Mouse (Mus musculus) lung, embryonic 16.5 days (tissue): ENCODE measurements at regions not wholly inside any gene's neighbourhood (a gene's known extent, or its start where the extent isn't known, plus 50 kb on each side); places are given as distances from the start of the nearest gene placed in this dataset.
A peak's percentile ranks its signal among the peaks of the same experiment; 100 is the strongest.
"Not testable (repeated sequence)": the region's sequence is repeated elsewhere in the genome, so short reads cannot be mapped to it uniquely, and the experiment has no call there.

ENCODE experiments used
- ATAC-seq: fragments of 200-750 bp; cut with Nextera tagmentation; 2 replicates; pipeline ENCODE4 v1.8.0; 2017; ENCODE audit warnings: low read depth, mild to moderate bottlenecking, moderate library complexity
- H3K27ac ChIP-seq: fragments of 300-500 bp; sonication (generic); 2 replicates; pipeline ENCODE4 v1.5.1; 2014; ENCODE audit warnings: mild to moderate bottlenecking, control low read depth, low read length
- H3K27me3 ChIP-seq: fragments of 300-500 bp; sonication (generic); 2 replicates; pipeline ENCODE4 v1.6.1; 2014; ENCODE audit warnings: low read depth, low read length, mixed read lengths; ENCODE audit not compliant: control insufficient read depth, insufficient read depth
- H3K36me3 ChIP-seq: fragments of 300-500 bp; sonication (generic); 2 replicates; pipeline ENCODE4 v1.6.1; 2014; ENCODE audit warnings: low read length; ENCODE audit not compliant: control insufficient read depth, insufficient read depth
- H3K4me1 ChIP-seq: fragments of 300-500 bp; sonication (generic); replicated peaks from 2 replicates; pipeline ENCODE4 v1.6.1; 2014; ENCODE audit warnings: low read length, mixed read lengths; ENCODE audit not compliant: control insufficient read depth, insufficient read depth
- H3K4me2 ChIP-seq: fragments of 300-500 bp; sonication (generic); 2 replicates; pipeline ENCODE4 v1.6.1; 2014; ENCODE audit warnings: low read depth, low read length, control low read depth
- H3K4me3 ChIP-seq: fragments of 300-500 bp; sonication (generic); 2 replicates; pipeline ENCODE4 v1.5.1; 2014; ENCODE audit warnings: mild to moderate bottlenecking, low read length, control low read depth
- H3K9ac ChIP-seq: fragments of 300-500 bp; sonication (generic); 2 replicates; pipeline ENCODE4 v1.6.1; 2014; ENCODE audit warnings: low read length, control low read depth
- H3K9me3 ChIP-seq: fragments of 300-500 bp; sonication (generic); 2 replicates; pipeline ENCODE4 v1.6.1; 2016; ENCODE audit warnings: low read length; ENCODE audit not compliant: control insufficient read depth
- WGBS: fragments of 180-500 bp; shearing (Covaris S2); extraction: QIAGEN DNeasy Blood & Tissue Kit; methylation state at CpG from one replicate; pipeline ENCODE4 v1.1.7; 2014; 5-methylcytosine and 5-hydroxymethylcytosine counted together

GRCm38 (mm10) chr3:9100761-9101160 lies 509.1 kb downstream of the Zfp704 start:
- peak; percentile 76 for ATAC-seq
- H3K27ac ChIP-seq: peak overlapping the region; percentile 53
- 57% methylated on average over 8 of the region's 8 CpGs for WGBS

GRCm38 (mm10) chr3:9098441-9098840 lies 511.4 kb downstream of the Zfp704 start:
- no peak overlapping the region for H3K27ac ChIP-seq
- H3K4me1 ChIP-seq: 0 out of 2 replicates have a peak, but pooled peaks cover 2% of the 10 kb centered on the region
- no peaks in the 10 kb centered on the region for H3K9me3 ChIP-seq
- no peaks in the 10 kb centered on the region for H3K27me3 ChIP-seq
- H3K4me3 ChIP-seq: no peak overlapping the region
- H3K9ac ChIP-seq: no peak overlapping the region
- WGBS: 77% methylated on average over 10 of the region's 10 CpGs
- ATAC-seq: no peak
- no peaks in the 10 kb centered on the region for H3K36me3 ChIP-seq
- no peak overlapping the region for H3K4me2 ChIP-seq

More at GRCm38 (mm10) chr3:9100761-9101160, 509.1 kb downstream of the Zfp704 start:
- Histone ChIP-seq H3K9ac (no peak overlapping the region), H3K4me2 (no peak overlapping the region), H3K36me3 (no peaks in the 10 kb centered on the region), H3K4me1 (0 out of 2 replicates have a peak, but pooled peaks cover 2% of the 10 kb centered on the region), H3K4me3 (no peak overlapping the region), H3K27me3 (no peaks in the 10 kb centered on the region), H3K9me3 (no peaks in the 10 kb centered on the region)

GRCm38 (mm10) chr3:9084134-9084533 lies 525.8 kb downstream of the Zfp704 start:
- Histone ChIP-seq H3K27ac (no peak overlapping the region), H3K4me1 (no peaks in the 10 kb centered on the region), H3K36me3 (no peaks in the 10 kb centered on the region), H3K27me3 (no peaks in the 10 kb centered on the region), H3K9me3 (no peaks in the 10 kb centered on the region), H3K9ac (no peak overlapping the region), H3K4me3 (no peak overlapping the region), H3K4me2 (no peak overlapping the region)
- WGBS: 75% methylated on average over 5 of the region's 5 CpGs
- ATAC-seq: no peak

GRCm38 (mm10) chr3:9082061-9082460 lies 527.8 kb downstream of the Zfp704 start:
- H3K9me3 ChIP-seq: no peaks in the 10 kb centered on the region
- H3K4me2 ChIP-seq: no peak overlapping the region
- no peak overlapping the region for H3K9ac ChIP-seq
- no peak overlapping the region for H3K27ac ChIP-seq
- no peak overlapping the region for H3K4me3 ChIP-seq
- H3K4me1 ChIP-seq: no peaks in the 10 kb centered on the region
- WGBS: 57% methylated on average over 7 of the region's 7 CpGs
- H3K27me3 ChIP-seq: no peaks in the 10 kb centered on the region
- ATAC-seq: no peak
- no peaks in the 10 kb centered on the region for H3K36me3 ChIP-seq

- WGBS: 59% methylated on average over 2 of the region's 2 CpGs
- Histone ChIP-seq H3K9me3 (no peaks in the 10 kb centered on the region), H3K4me3 (no peak overlapping the region), H3K27me3 (no peaks in the 10 kb centered on the region), H3K4me1 (no peaks in the 10 kb centered on the region), H3K9ac (no peak overlapping the region), H3K27ac (no peak overlapping the region), H3K4me2 (no peak overlapping the region), H3K36me3 (no peaks in the 10 kb centered on the region)
- no peak for ATAC-seq
Measured at GRCm38 (mm10) chr3:9078201-9078600, 531.7 kb downstream of the Zfp704 start.

- Histone ChIP-seq H3K4me2 (no peak overlapping the region), H3K27me3 (no peaks in the 10 kb centered on the region), H3K36me3 (no peaks in the 10 kb centered on the region), H3K4me3 (no peak overlapping the region), H3K9me3 (no peaks in the 10 kb centered on the region), H3K9ac (no peak overlapping the region), H3K4me1 (no peaks in the 10 kb centered on the region), H3K27ac (no peak overlapping the region)
- peak; percentile 54; the same call in 1 of the 2 replicates for ATAC-seq
- WGBS: 24% methylated on average over 3 of the region's 3 CpGs
Measured at GRCm38 (mm10) chr3:9076696-9077095, 533.2 kb downstream of the Zfp704 start.

- ATAC-seq, H3K27me3 ChIP-seq: not testable (repeated sequence)
- 89% methylated on average over 13 of the region's 13 CpGs for WGBS
Measured at GRCm38 (mm10) chr3:9072471-9072870, 537.4 kb downstream of the Zfp704 start.

GRCm38 (mm10) chr3:9067048-9067447 lies 542.8 kb downstream of the Zfp704 start:
- WGBS: 2% methylated on average over 12 of the region's 12 CpGs
- H3K9ac ChIP-seq: no peak overlapping the region
- no peak overlapping the region for H3K27ac ChIP-seq
- no peaks in the 10 kb centered on the region for H3K27me3 ChIP-seq
- H3K4me3 ChIP-seq: no peak overlapping the region
- no peaks in the 10 kb centered on the region for H3K9me3 ChIP-seq
- no peaks in the 10 kb centered on the region for H3K4me1 ChIP-seq
- H3K36me3 ChIP-seq: no peaks in the 10 kb centered on the region
- no peak for ATAC-seq
- H3K4me2 ChIP-seq: no peak overlapping the region

More at GRCm38 (mm10) chr3:9072471-9072870, 537.4 kb downstream of the Zfp704 start:
- not testable (repeated sequence) for H3K9me3 ChIP-seq, H3K4me3 ChIP-seq, H3K36me3 ChIP-seq, H3K9ac ChIP-seq, H3K4me2 ChIP-seq, H3K4me1 ChIP-seq, H3K27ac ChIP-seq

- H3K36me3 ChIP-seq: no peaks in the 10 kb centered on the region
- no peak overlapping the region for H3K4me3 ChIP-seq
- H3K9me3 ChIP-seq: no peaks in the 10 kb centered on the region
- H3K9ac ChIP-seq: no peak overlapping the region
- no peak overlapping the region for H3K4me2 ChIP-seq
- no peak overlapping the region for H3K27ac ChIP-seq
- WGBS: 81% methylated on average over 5 of the region's 5 CpGs
- no peaks in the 10 kb centered on the region for H3K27me3 ChIP-seq
- no peaks in the 10 kb centered on the region for H3K4me1 ChIP-seq
- no peak for ATAC-seq
Measured at GRCm38 (mm10) chr3:9066374-9066773, 543.5 kb downstream of the Zfp704 start.

- no peak overlapping the region for H3K9ac ChIP-seq
- H3K27me3 ChIP-seq: no peaks in the 10 kb centered on the region
- H3K4me1 ChIP-seq: no peaks in the 10 kb centered on the region
- no peak overlapping the region for H3K4me2 ChIP-seq
- no peak overlapping the region for H3K4me3 ChIP-seq
- 78% methylated on average over 5 of the region's 5 CpGs for WGBS
- no peak for ATAC-seq
- no peak overlapping the region for H3K27ac ChIP-seq
- no peaks in the 10 kb centered on the region for H3K9me3 ChIP-seq
- H3K36me3 ChIP-seq: no peaks in the 10 kb centered on the region
Measured at GRCm38 (mm10) chr3:9065892-9066291, 544.0 kb downstream of the Zfp704 start.
